Mouse (Mus musculus) layer of hippocampus, adult 9-11 months (tissue): ENCODE measurements around the gene Sirt1.
"Not testable (repeated sequence)": the region's sequence is repeated elsewhere in the genome, so short reads cannot be mapped to it uniquely, and the experiment has no call there.

Experiments used
- DNase-seq: peaks from one replicate; pipeline ENCODE4 v3.0.0; 2022

Gene Sirt1

GRCm38 (mm10) chr10:63386991-63387390 lies 5.5 kb upstream of the Sirt1 start:
- no peak for DNase-seq

GRCm38 (mm10) chr10:63386444-63386843 lies 4.9 kb upstream of the Sirt1 start:
- DNase-seq: peak; percentile 86

GRCm38 (mm10) chr10:63385897-63386296 lies 4.4 kb upstream of the Sirt1 start:
- DNase-seq: not testable (repeated sequence)

- DNase-seq: peak; percentile 92
Observed at GRCm38 (mm10) chr10:63382372-63383279, 1.1 kb upstream of the Sirt1 start, which contains the start of gene Dnajc12. Gene Dnajc12, plus strand, starts transcription at chr10:63382443.

GRCm38 (mm10) chr10:63378948-63379680 lies 2.4 kb downstream of the Sirt1 start:
- no peak for DNase-seq

GRCm38 (mm10) chr10:63377468-63377867 lies 4.0 kb downstream of the Sirt1 start:
- DNase-seq: peak; percentile 54

- no peak for DNase-seq
Observed at GRCm38 (mm10) chr10:63376303-63376702, 5.2 kb downstream of the Sirt1 start.

- DNase-seq: no peak
Observed at GRCm38 (mm10) chr10:63368041-63368440, 13.5 kb downstream of the Sirt1 start.

- no peak for DNase-seq
Observed at GRCm38 (mm10) chr10:63367386-63367785, 14.1 kb downstream of the Sirt1 start.

- DNase-seq: no peak
Observed at GRCm38 (mm10) chr10:63365918-63366455, 15.5 kb downstream of the Sirt1 start.

- DNase-seq: no peak
Observed at GRCm38 (mm10) chr10:63360502-63360901, 21.0 kb downstream of the Sirt1 start.

- no peak for DNase-seq
Observed at GRCm38 (mm10) chr10:63352111-63352510, 29.4 kb downstream of the Sirt1 start.

GRCm38 (mm10) chr10:63351099-63351498 lies 30.4 kb downstream of the Sirt1 start:
- DNase-seq: not testable (repeated sequence)

- DNase-seq: no peak
Observed at GRCm38 (mm10) chr10:63350666-63351065, 30.8 kb downstream of the Sirt1 start.

- DNase-seq: no peak
Observed at GRCm38 (mm10) chr10:63348291-63348690, 33.2 kb downstream of the Sirt1 start.

- no peak for DNase-seq
Observed at GRCm38 (mm10) chr10:63344751-63345150, 36.8 kb downstream of the Sirt1 start.

- no peak for DNase-seq
Observed at GRCm38 (mm10) chr10:63341351-63341750, 40.2 kb downstream of the Sirt1 start.

GRCm38 (mm10) chr10:63338914-63339643 lies 42.4 kb downstream of the Sirt1 start:
- DNase-seq: peak; percentile 84

GRCm38 (mm10) chr10:63337951-63338836 lies 43.3 kb downstream of the Sirt1 start:
- peak; percentile 17 for DNase-seq

GRCm38 (mm10) chr10:63337326-63337725 lies 44.2 kb downstream of the Sirt1 start:
- DNase-seq: no peak

GRCm38 (mm10) chr10:63336901-63337300 lies 44.6 kb downstream of the Sirt1 start:
- no peak for DNase-seq

- DNase-seq: no peak
Observed at GRCm38 (mm10) chr10:63327091-63327490, 54.4 kb downstream of the Sirt1 start.
